Mouse (Mus musculus) ES-E14 (cell line): ENCODE results near the gene Eps8l3.

Experiments used
- ZC3H11A ChIP-seq: IDR thresholded peaks from 2 replicates; pipeline ENCODE4 v1.6.1; 2012; ENCODE audit warnings: low read depth, mild to moderate bottlenecking, inconsistent platforms, low read length, borderline replicate concordance
- ZNF384 ChIP-seq: IDR thresholded peaks from 2 replicates; pipeline ENCODE4 v1.6.1; 2012; ENCODE audit warnings: low read depth, low read length, inconsistent platforms

DNA sequence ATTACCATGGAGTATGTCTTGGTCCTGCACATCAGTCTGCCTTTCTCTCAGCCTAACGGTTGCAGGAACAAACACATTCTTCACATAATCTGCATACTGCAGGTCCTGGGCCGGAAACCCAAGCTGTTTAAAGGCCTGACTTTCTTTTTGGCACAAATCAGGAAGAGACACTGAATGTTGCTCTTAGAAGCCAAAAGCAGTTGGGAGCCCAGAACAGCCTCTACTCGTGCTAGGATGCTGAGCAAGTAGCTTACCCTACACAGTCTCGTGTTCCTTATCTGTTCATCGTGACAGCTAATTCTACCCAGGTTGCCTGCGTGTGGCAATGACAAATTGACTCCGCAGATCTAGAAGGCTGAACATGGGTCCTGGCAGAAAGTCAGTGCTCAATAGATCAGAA is 63.5 kb downstream of the Eps8l3 start:
- no peak for TF ChIP-seq ZNF384
- no peak for TF ChIP-seq ZC3H11A
